Mouse (Mus musculus) E14TG2a.4 (cell line): ENCODE results near the gene Atf3.

ENCODE experiments used
- CTCF ChIP-seq: conservative IDR thresholded peaks from 2 replicates; pipeline ENCODE4 v1.5.1; 2014; ENCODE audit warnings: low read length
- POU5F1 ChIP-seq: IDR thresholded peaks from 2 replicates; pipeline ENCODE4 v1.6.1; 2014; ENCODE audit warnings: low read length, borderline replicate concordance

GRCm38 (mm10) chr1:191193657-191194424 lies 24.0 kb downstream of the Atf3 start:
- TF ChIP-seq CTCF (peak; percentile 28), POU5F1 (no peak)
